Mouse (Mus musculus): Measurements from ENCODE around the gene Pogk. TPM values are rescaled to one million over a fixed set of nuclear protein-coding genes. Genes with fewer than 3 reads are reported as not detected.

Gene Pogk
- polyA plus RNA-seq, 1 experiment: 2.0 TPM

GRCm38 (mm10) chr1:166384614-166385013 is 25.0 kb downstream of the Pogk start:
- Histone ChIP-seq H3K9me3 (replicated peaks; ENCODE audit: control insufficient read depth, insufficient read depth, low read length, poor library complexity, severe bottlenecking) (no peaks in the 10 kb centered on the region), H3K27ac (ENCODE audit: insufficient read depth, low read length) (no peak overlapping the region), H3K9ac (ENCODE audit: low read depth, poor library complexity, severe bottlenecking) (no peak overlapping the region), H3K4me3 (ENCODE audit: low read depth, low read length) (no peak overlapping the region), H3K36me3 (ENCODE audit: control insufficient read depth, insufficient read depth, low read length, poor library complexity, severe bottlenecking) (0 out of 2 replicates have a peak, but pooled peaks cover 2% of the 10 kb centered on the region), H3K27me3 (ENCODE audit: control insufficient read depth, insufficient read depth, low read length, poor library complexity, severe bottlenecking) (0 out of 2 replicates have a peak, but pooled peaks cover 1% of the 10 kb centered on the region), H3K4me1 (ENCODE audit: control insufficient read depth, insufficient read depth, low read length) (no peaks in the 10 kb centered on the region)
- TF ChIP-seq EP300 (IDR thresholded peaks at IDR 0.05; ENCODE audit: insufficient read depth, low read depth, low read length) (no peak), CTCF (IDR thresholded peaks at IDR 0.05; ENCODE audit: low read depth, low read length) (no peak), POLR2A (IDR thresholded peaks at IDR 0.05; ENCODE audit: insufficient read depth, low read length) (no peak)

GRCm38 (mm10) chr1:166382626-166383025 is 27.0 kb downstream of the Pogk start:
- 0 out of 2 replicates have a peak, but pooled peaks cover 1% of the 10 kb centered on the region for H3K27me3 ChIP-seq (ENCODE audit: control insufficient read depth, insufficient read depth, low read length, poor library complexity, severe bottlenecking)
- H3K36me3 ChIP-seq (ENCODE audit: control insufficient read depth, insufficient read depth, low read length, poor library complexity, severe bottlenecking): no peaks in the 10 kb centered on the region
- no peak overlapping the region for H3K9ac ChIP-seq (ENCODE audit: low read depth, poor library complexity, severe bottlenecking)
- no peaks in the 10 kb centered on the region for H3K4me1 ChIP-seq (ENCODE audit: control insufficient read depth, insufficient read depth, low read length)
- TF ChIP-seq CTCF (IDR thresholded peaks at IDR 0.05; ENCODE audit: low read depth, low read length) (peak; percentile 9), POLR2A (IDR thresholded peaks at IDR 0.05; ENCODE audit: insufficient read depth, low read length) (no peak)
- H3K4me3 ChIP-seq (ENCODE audit: low read depth, low read length): no peak overlapping the region
- H3K27ac ChIP-seq (ENCODE audit: insufficient read depth, low read length): no peak overlapping the region
- no peaks in the 10 kb centered on the region for H3K9me3 ChIP-seq (replicated peaks; ENCODE audit: control insufficient read depth, insufficient read depth, low read length, poor library complexity, severe bottlenecking)

- no peaks in the 10 kb centered on the region for H3K36me3 ChIP-seq (ENCODE audit: control insufficient read depth, insufficient read depth, low read length, poor library complexity, severe bottlenecking)
- H3K27me3 ChIP-seq (ENCODE audit: control insufficient read depth, insufficient read depth, low read length, poor library complexity, severe bottlenecking): peaks cover 1% of the 10 kb centered on the region; the same call in 1 of the 2 replicates
- H3K9me3 ChIP-seq (replicated peaks; ENCODE audit: control insufficient read depth, insufficient read depth, low read length, poor library complexity, severe bottlenecking): no peaks in the 10 kb centered on the region
- H3K9ac ChIP-seq (ENCODE audit: low read depth, poor library complexity, severe bottlenecking): no peak overlapping the region
- H3K27ac ChIP-seq (ENCODE audit: insufficient read depth, low read length): no peak overlapping the region
- TF ChIP-seq CTCF (IDR thresholded peaks at IDR 0.05; ENCODE audit: low read depth, low read length) (no peak), EP300 (IDR thresholded peaks at IDR 0.05; ENCODE audit: insufficient read depth, low read depth, low read length) (no peak), POLR2A (IDR thresholded peaks at IDR 0.05; ENCODE audit: insufficient read depth, low read length) (no peak)
- H3K4me3 ChIP-seq (ENCODE audit: low read depth, low read length): no peak overlapping the region
- H3K4me1 ChIP-seq (ENCODE audit: control insufficient read depth, insufficient read depth, low read length): no peaks in the 10 kb centered on the region
Observed at GRCm38 (mm10) chr1:166381821-166382220, 27.8 kb downstream of the Pogk start.

- Histone ChIP-seq H3K4me3 (ENCODE audit: low read depth, low read length) (no peak overlapping the region), H3K27ac (ENCODE audit: insufficient read depth, low read length) (no peak overlapping the region), H3K4me1 (ENCODE audit: control insufficient read depth, insufficient read depth, low read length) (no peaks in the 10 kb centered on the region), H3K9ac (ENCODE audit: low read depth, poor library complexity, severe bottlenecking) (no peak overlapping the region), H3K9me3 (replicated peaks; ENCODE audit: control insufficient read depth, insufficient read depth, low read length, poor library complexity, severe bottlenecking) (no peaks in the 10 kb centered on the region), H3K27me3 (ENCODE audit: control insufficient read depth, insufficient read depth, low read length, poor library complexity, severe bottlenecking) (peaks cover 1% of the 10 kb centered on the region; the same call in 1 of the 2 replicates), H3K36me3 (ENCODE audit: control insufficient read depth, insufficient read depth, low read length, poor library complexity, severe bottlenecking) (no peaks in the 10 kb centered on the region)
- TF ChIP-seq EP300 (IDR thresholded peaks at IDR 0.05; ENCODE audit: insufficient read depth, low read depth, low read length): no peak
- TF ChIP-seq CTCF (IDR thresholded peaks at IDR 0.05; ENCODE audit: low read depth, low read length): no peak
- no peak for TF ChIP-seq POLR2A (IDR thresholded peaks at IDR 0.05; ENCODE audit: insufficient read depth, low read length)
Observed at GRCm38 (mm10) chr1:166381336-166381735, 28.3 kb downstream of the Pogk start.

GRCm38 (mm10) chr1:166379630-166380231 is 29.9 kb downstream of the Pogk start:
- Histone ChIP-seq H3K9ac (ENCODE audit: low read depth, poor library complexity, severe bottlenecking) (peak overlapping the region; percentile 57), H3K27me3 (ENCODE audit: control insufficient read depth, insufficient read depth, low read length, poor library complexity, severe bottlenecking) (peaks cover 1% of the 10 kb centered on the region; the same call in 1 of the 2 replicates), H3K36me3 (ENCODE audit: control insufficient read depth, insufficient read depth, low read length, poor library complexity, severe bottlenecking) (no peaks in the 10 kb centered on the region), H3K9me3 (replicated peaks; ENCODE audit: control insufficient read depth, insufficient read depth, low read length, poor library complexity, severe bottlenecking) (no peaks in the 10 kb centered on the region), H3K27ac (ENCODE audit: insufficient read depth, low read length) (no peak overlapping the region), H3K4me1 (ENCODE audit: control insufficient read depth, insufficient read depth, low read length) (no peaks in the 10 kb centered on the region), H3K4me3 (ENCODE audit: low read depth, low read length) (peak overlapping the region; percentile 66)
- no peak for TF ChIP-seq POLR2A (IDR thresholded peaks at IDR 0.05; ENCODE audit: insufficient read depth, low read length)
- TF ChIP-seq EP300 (IDR thresholded peaks at IDR 0.05; ENCODE audit: insufficient read depth, low read depth, low read length): no peak
- TF ChIP-seq CTCF (IDR thresholded peaks at IDR 0.05; ENCODE audit: low read depth, low read length): no peak

- no peaks in the 10 kb centered on the region for H3K9me3 ChIP-seq (replicated peaks; ENCODE audit: control insufficient read depth, insufficient read depth, low read length, poor library complexity, severe bottlenecking)
- no peak within 1 kb of the TSS for H3K27ac ChIP-seq (ENCODE audit: insufficient read depth, low read length)
- H3K36me3 ChIP-seq (ENCODE audit: control insufficient read depth, insufficient read depth, low read length, poor library complexity, severe bottlenecking): no peaks in the 10 kb centered on the region
- H3K4me1 ChIP-seq (ENCODE audit: control insufficient read depth, insufficient read depth, low read length): no peaks in the 10 kb centered on the region
- H3K4me3 ChIP-seq (ENCODE audit: low read depth, low read length): peak within 1 kb of the TSS; percentile 66
- TF ChIP-seq EP300 (IDR thresholded peaks at IDR 0.05; ENCODE audit: insufficient read depth, low read depth, low read length) (no peak), CTCF (IDR thresholded peaks at IDR 0.05; ENCODE audit: low read depth, low read length) (no peak), POLR2A (IDR thresholded peaks at IDR 0.05; ENCODE audit: insufficient read depth, low read length) (no peak)
- H3K9ac ChIP-seq (ENCODE audit: low read depth, poor library complexity, severe bottlenecking): peak within 1 kb of the TSS; percentile 57
- H3K27me3 ChIP-seq (ENCODE audit: control insufficient read depth, insufficient read depth, low read length, poor library complexity, severe bottlenecking): peaks cover 1% of the 10 kb centered on the region; the same call in 1 of the 2 replicates
Observed at GRCm38 (mm10) chr1:166379013-166379629, 30.5 kb downstream of the Pogk start, which contains the start of gene Tada1. Tada1 (plus strand) TSS chr1:166379097.
